Mouse (Mus musculus) heart, adult 2 months (tissue): ENCODE data around the gene Gpd2. TPM values are rescaled to one million over a fixed set of nuclear protein-coding genes. Genes with fewer than 3 reads are reported as not detected.

Experiments
- DNase-seq, 2 experiments: peaks; one replicate each; pipeline ENCODE4 v3.0.0; 2021
- H3K27ac ChIP-seq: fragments of 200-600 bp; 2 replicates; pipeline ENCODE4 v1.8.1; 2022
- H3K27me3 ChIP-seq: fragments of 200-500 bp; 2 replicates; pipeline ENCODE4 v1.6.1; 2012; ENCODE audit warnings: mild to moderate bottlenecking, low read length, inconsistent platforms, mixed read lengths; ENCODE audit not compliant: control insufficient read depth, insufficient read depth
- H3K36me3 ChIP-seq: fragments of 200-500 bp; 2 replicates; pipeline ENCODE4 v1.6.1; 2012; ENCODE audit warnings: low read length, inconsistent platforms; ENCODE audit not compliant: control insufficient read depth, insufficient read depth
- H3K4me1 ChIP-seq: fragments of 200-500 bp; 2 replicates; pipeline ENCODE4 v1.6.1; 2011; ENCODE audit warnings: low read length; ENCODE audit not compliant: control insufficient read depth, insufficient read depth
- H3K4me3 ChIP-seq: fragments of 200-600 bp; 2 replicates; pipeline ENCODE4 v1.8.1; 2022
- H3K79me2 ChIP-seq: fragments of 200-500 bp; replicated peaks from 2 replicates; pipeline ENCODE4 v1.6.1; 2012; ENCODE audit warnings: mild to moderate bottlenecking, inconsistent platforms, low read length, moderate library complexity, mixed read lengths; ENCODE audit not compliant: control insufficient read depth, insufficient read depth
- H3K9ac ChIP-seq: fragments of 200-500 bp; 2 replicates; pipeline ENCODE4 v1.6.1; 2012; ENCODE audit warnings: low read depth, mild to moderate bottlenecking, control low read depth, inconsistent platforms, low read length, mixed read lengths
- CTCF ChIP-seq: fragments of 200-600 bp; IDR thresholded peaks from 2 replicates; pipeline ENCODE4 v1.8.1; 2022; ENCODE audit warnings: antibody characterized with exemption, mild to moderate bottlenecking, moderate library complexity
- EP300 ChIP-seq: fragments of 200-500 bp; IDR thresholded peaks from 2 replicates; pipeline ENCODE4 v1.6.1; 2011; ENCODE audit warnings: low read depth, low read length, control low read depth; ENCODE audit not compliant: insufficient read depth
- POLR2A ChIP-seq: fragments of 200-500 bp; IDR thresholded peaks from 2 replicates; pipeline ENCODE4 v1.6.1; 2011; ENCODE audit warnings: mild to moderate bottlenecking, low read depth, low read length, control low read depth; ENCODE audit not compliant: insufficient read depth
- WGBS: fragments of 180-500 bp; shearing (Covaris S2); methylation state at CpG from one replicate; pipeline ENCODE4 v1.1.7; 2018; 5-methylcytosine and 5-hydroxymethylcytosine counted together
- intact Hi-C: fragments of 180-260 bp; cut with DNase I; formaldehyde crosslinking; loops from one replicate; pipeline ENCODE4 v1.15.1; 2025
- polyA plus RNA-seq: library from polyadenylated mRNA; depleted of rRNA; stranded (reverse); fragments of >200 nt; gene quantifications from 2 replicates; pipeline ENCODE4 v1.2.3, GENCODE M21; 2012
- total RNA-seq, 2 experiments: library from RNA; stranded (reverse); gene quantifications; 2 replicates each; pipeline ENCODE4 v1.2.3; 2021

Gpd2 gene
- total and polyA plus RNA-seq, 3 experiments = 8.7 to 16.0 (median 13.1) TPM

DNA sequence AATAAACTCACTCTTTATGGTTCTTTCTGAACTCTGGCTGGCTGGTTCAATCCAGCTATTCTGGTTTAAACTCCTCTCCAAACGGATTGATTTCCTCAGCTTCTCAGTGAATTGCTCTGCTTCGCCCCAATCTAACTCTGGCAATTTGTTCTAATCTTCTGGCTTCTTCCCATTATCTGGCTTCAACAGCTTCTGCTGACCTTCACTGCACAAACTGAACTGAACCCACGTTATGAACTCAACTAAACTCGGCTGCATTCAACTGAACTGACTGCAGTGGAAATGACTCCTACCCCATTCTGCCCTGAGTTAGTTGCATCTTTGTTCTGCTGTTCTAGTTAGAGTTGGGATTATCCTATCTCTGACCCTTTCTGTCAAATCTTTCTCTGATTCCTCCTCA lies 24.1 kb upstream of the Gpd2 start:
- no peaks in the 10 kb centered on the region for H3K27me3 ChIP-seq
- no peaks in the 10 kb centered on the region for H3K79me2 ChIP-seq
- no peaks in the 10 kb centered on the region for H3K36me3 ChIP-seq
- TF ChIP-seq EP300 = no peak
- no peak for TF ChIP-seq CTCF
- TF ChIP-seq POLR2A = no peak
- 78% methylated on average over 4 of the region's 4 CpGs for WGBS
- DNase-seq = no peak
- no peak overlapping the region for H3K27ac ChIP-seq
- H3K9ac ChIP-seq = no peak overlapping the region
- no peak overlapping the region for H3K4me3 ChIP-seq
- intact Hi-C loops = no loop called here
- H3K4me1 ChIP-seq = no peaks in the 10 kb centered on the region

- H3K9ac ChIP-seq = no peak overlapping the region
- H3K4me1 ChIP-seq = no peaks in the 10 kb centered on the region
- no peak overlapping the region for H3K4me3 ChIP-seq
- 72% methylated on average over 3 of the region's 3 CpGs for WGBS
- H3K36me3 ChIP-seq = no peaks in the 10 kb centered on the region
- DNase-seq = no peak
- TF ChIP-seq POLR2A (no peak), CTCF (no peak), EP300 (no peak)
- intact Hi-C loops = no loop called here
- no peak overlapping the region for H3K27ac ChIP-seq
- no peaks in the 10 kb centered on the region for H3K27me3 ChIP-seq
- no peaks in the 10 kb centered on the region for H3K79me2 ChIP-seq
Measured at GRCm38 (mm10) chr2:57223288-57224026, 14.0 kb upstream of the Gpd2 start.

GRCm38 (mm10) chr2:57225236-57225635 lies 12.2 kb upstream of the Gpd2 start:
- no peak for DNase-seq
- no peak for TF ChIP-seq EP300
- no peaks in the 10 kb centered on the region for H3K27me3 ChIP-seq
- intact Hi-C loops = no loop called here
- H3K27ac ChIP-seq = no peak overlapping the region
- no peaks in the 10 kb centered on the region for H3K79me2 ChIP-seq
- 49% methylated on average over 2 of the region's 2 CpGs for WGBS
- H3K36me3 ChIP-seq = no peaks in the 10 kb centered on the region
- no peaks in the 10 kb centered on the region for H3K4me1 ChIP-seq
- no peak overlapping the region for H3K4me3 ChIP-seq
- H3K9ac ChIP-seq = no peak overlapping the region

DNA sequence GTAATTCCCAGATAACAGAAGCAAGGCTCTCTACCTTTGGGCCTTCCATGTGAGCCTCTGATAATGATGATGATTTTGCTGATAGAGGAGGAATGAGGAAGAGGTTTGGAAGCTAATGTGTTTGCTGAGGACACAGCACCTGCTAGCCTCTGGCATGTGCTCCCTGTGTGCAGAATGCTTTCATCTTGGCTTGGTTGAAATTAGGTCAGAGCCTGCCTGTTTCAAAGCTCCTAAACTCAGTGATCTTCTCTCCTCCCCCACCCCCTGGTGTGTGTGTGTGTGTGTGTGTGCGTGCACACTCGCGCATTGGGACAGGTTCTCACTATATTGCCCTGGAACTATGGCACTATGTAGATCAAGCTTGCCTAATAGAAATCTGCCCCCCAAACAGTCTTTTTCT lies 10.0 kb upstream of the Gpd2 start:
- H3K27me3 ChIP-seq = no peaks in the 10 kb centered on the region
- TF ChIP-seq POLR2A (no peak), EP300 (no peak), CTCF (no peak)
- no peaks in the 10 kb centered on the region for H3K4me1 ChIP-seq
- no peak overlapping the region for H3K27ac ChIP-seq
- intact Hi-C loops = no loop called here
- WGBS = 92% methylated on average over 3 of the region's 3 CpGs
- no peak for DNase-seq
- no peak overlapping the region for H3K4me3 ChIP-seq
- H3K79me2 ChIP-seq = no peaks in the 10 kb centered on the region
- H3K9ac ChIP-seq = no peak overlapping the region
- no peaks in the 10 kb centered on the region for H3K36me3 ChIP-seq

- H3K4me1 ChIP-seq = no peaks in the 10 kb centered on the region
- no peak for DNase-seq
- WGBS = 62% methylated on average over 4 of the region's 4 CpGs
- H3K4me3 ChIP-seq = no peak overlapping the region
- no peak overlapping the region for H3K27ac ChIP-seq
- no peaks in the 10 kb centered on the region for H3K79me2 ChIP-seq
- no peak overlapping the region for H3K9ac ChIP-seq
- H3K36me3 ChIP-seq = no peaks in the 10 kb centered on the region
- no peaks in the 10 kb centered on the region for H3K27me3 ChIP-seq
- no peak for TF ChIP-seq POLR2A
- TF ChIP-seq EP300 = no peak
- TF ChIP-seq CTCF = no peak
- intact Hi-C loops = loop anchor here (10.0 kb wide), 1 partner anchor 115 kb away; no protein-coding TSS in a partner anchor
Measured at GRCm38 (mm10) chr2:57229647-57230240, 7.7 kb upstream of the Gpd2 start.

DNA sequence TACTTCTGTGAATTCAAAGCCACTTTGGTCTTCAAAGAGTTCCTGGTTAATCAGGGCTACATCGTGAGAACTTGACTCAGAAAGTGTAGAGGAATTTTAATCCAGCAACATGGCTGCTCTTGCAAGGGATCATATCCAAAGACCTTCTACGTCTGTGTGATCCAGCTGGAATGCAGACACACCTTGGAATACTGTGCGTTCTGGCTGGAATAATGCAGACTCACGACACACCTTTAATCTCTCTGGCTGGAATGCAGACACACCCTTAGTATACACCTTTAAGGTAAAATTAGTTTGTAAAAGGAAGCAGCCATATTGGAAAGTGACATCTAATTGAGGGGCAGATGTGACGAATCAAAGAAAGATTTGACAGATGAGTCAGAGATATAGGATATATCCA lies 6.0 kb upstream of the Gpd2 start:
- intact Hi-C loops = loop anchor here (10.0 kb wide), 1 partner anchor 117 kb away; no protein-coding TSS in a partner anchor
- Histone ChIP-seq H3K9ac (no peak overlapping the region), H3K4me1 (no peaks in the 10 kb centered on the region), H3K27ac (no peak overlapping the region), H3K79me2 (no peaks in the 10 kb centered on the region), H3K36me3 (no peaks in the 10 kb centered on the region), H3K27me3 (no peaks in the 10 kb centered on the region), H3K4me3 (no peak overlapping the region)
- no peak for TF ChIP-seq POLR2A
- TF ChIP-seq CTCF = no peak
- no peak for TF ChIP-seq EP300
- WGBS = 85% methylated on average over 5 of the region's 5 CpGs
- DNase-seq = no peak
